Mouse (Mus musculus) skeletal muscle tissue, postnatal 0 days (tissue): ENCODE measurements around the gene Galnt14. TPM values are rescaled to one million over a fixed set of nuclear protein-coding genes. Genes with fewer than 3 reads are reported as not detected.

Experiments used
- polyA plus RNA-seq: library from polyadenylated mRNA; unstranded; fragments of >200 nt; fragmentation: Nextera tagmentation; extraction: Ambion mirVana; gene quantifications from 2 replicates; pipeline ENCODE4 v1.2.1, GENCODE M21; 2015

Gene Galnt14
- 0.09 and 0.13 TPM in 2 replicates for polyA plus RNA-seq

DNA sequence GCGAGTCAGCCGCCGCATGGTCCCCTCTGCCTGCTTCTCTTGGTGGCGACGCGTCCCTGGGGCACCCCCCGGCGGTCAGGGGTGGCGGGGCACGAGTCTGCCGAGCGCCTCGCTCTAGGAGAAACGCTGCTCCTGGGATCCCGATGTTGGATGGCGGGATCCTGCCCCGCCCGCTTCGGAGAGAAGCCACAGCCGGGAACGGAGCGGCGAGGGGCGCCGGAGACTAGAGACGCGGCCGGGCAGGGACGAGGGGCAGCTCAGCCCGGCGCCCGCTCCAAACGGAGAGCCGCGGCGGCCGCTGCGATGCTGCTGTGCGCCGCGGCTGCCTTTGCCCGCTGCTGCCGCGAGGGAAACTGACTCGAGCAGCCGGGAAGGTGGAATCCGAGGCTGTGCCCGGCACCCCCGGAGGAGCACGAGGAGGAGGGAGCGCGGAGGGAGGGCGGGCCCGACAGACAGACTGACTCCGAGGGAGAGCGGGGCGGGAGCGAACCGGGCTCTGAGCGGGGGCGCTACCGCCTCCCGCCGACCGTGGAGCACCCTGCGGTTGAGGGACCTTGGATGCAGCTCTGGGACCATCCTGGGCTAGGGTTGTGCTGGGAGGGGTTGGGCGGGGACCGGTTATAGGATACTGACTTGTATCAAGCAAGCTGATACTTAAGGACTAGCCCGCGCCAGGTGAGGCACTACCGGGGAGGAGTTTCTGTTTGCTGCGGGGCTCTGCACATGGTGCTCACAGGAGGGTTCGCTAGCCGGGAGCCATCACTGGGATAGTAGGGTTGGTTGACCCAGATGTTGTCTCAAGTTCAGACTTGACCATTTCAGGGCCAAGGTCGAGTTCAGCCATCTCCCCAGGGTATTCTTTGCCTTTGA, at the start of gene Galnt14:
Gene Galnt14, minus strand, starts transcription at position 412 of the 870 bp plus-strand sequence.

Other genes starting within 250 kb of the Galnt14 start
- gene Ehd3, start 93.7 kb upstream of the Galnt14 start, polyA plus RNA-seq = 1.8 and 2.4 TPM in 2 replicates
- 2.1 and 4.7 TPM in 2 replicates for gene Xdh, start 239.7 kb upstream of the Galnt14 start, polyA plus RNA-seq